Mouse (Mus musculus) liver, postnatal 0 days (tissue): Measurements from ENCODE around the gene Plk1. TPM values are rescaled to one million over a fixed set of nuclear protein-coding genes. Genes with fewer than 3 reads are reported as not detected.

ENCODE experiments used
- ATAC-seq: fragments of 200-750 bp; cut with Nextera tagmentation; 2 replicates; pipeline ENCODE4 v1.8.0; 2017; ENCODE audit warnings: mild to moderate bottlenecking, moderate library complexity
- DNase-seq: peaks from one replicate; pipeline ENCODE4 v3.0.0-alpha.2; 2016
- H3K27ac ChIP-seq: fragments of 300-500 bp; sonication (generic); 2 replicates; pipeline ENCODE4 v1.5.1; 2014; ENCODE audit warnings: antibody characterized with exemption, moderate library complexity, mild to moderate bottlenecking, low read depth
- H3K27me3 ChIP-seq: fragments of 300-500 bp; sonication (generic); 2 replicates; pipeline ENCODE4 v1.6.1; 2014; ENCODE audit warnings: low read length, control low read depth, mixed read lengths; ENCODE audit not compliant: insufficient read depth
- H3K36me3 ChIP-seq: fragments of 300-500 bp; sonication (generic); replicated peaks from 2 replicates; pipeline ENCODE4 v1.6.1; 2014; ENCODE audit warnings: mild to moderate bottlenecking, control low read depth, low read length, moderate library complexity, mixed read lengths; ENCODE audit not compliant: insufficient read depth
- H3K4me1 ChIP-seq: fragments of 300-500 bp; sonication (generic); 2 replicates; pipeline ENCODE4 v1.6.1; 2014; ENCODE audit warnings: antibody characterized with exemption, mild to moderate bottlenecking, control low read depth; ENCODE audit not compliant: insufficient read depth
- H3K4me2 ChIP-seq: fragments of 300-500 bp; sonication (generic); 2 replicates; pipeline ENCODE4 v1.6.1; 2014; ENCODE audit warnings: low read depth, mild to moderate bottlenecking, low read length, moderate library complexity, mixed read lengths
- H3K4me3 ChIP-seq: fragments of 300-500 bp; sonication (generic); 2 replicates; pipeline ENCODE4 v1.5.1; 2014; ENCODE audit warnings: low read depth, low read length
- H3K9ac ChIP-seq: fragments of 300-500 bp; sonication (generic); replicated peaks from 2 replicates; pipeline ENCODE4 v1.6.1; 2014; ENCODE audit warnings: mild to moderate bottlenecking, moderate library complexity
- H3K9me3 ChIP-seq: fragments of 300-500 bp; sonication (generic); 2 replicates; pipeline ENCODE4 v1.6.1; 2016; ENCODE audit warnings: mild to moderate bottlenecking, control low read depth, low read length, mixed read lengths
- CTCF ChIP-seq: sonication (generic); IDR thresholded peaks from 2 replicates; pipeline ENCODE4 v1.5.1; 2016; ENCODE audit warnings: antibody characterized with exemption, low read depth
- EP300 ChIP-seq: IDR thresholded peaks from 2 replicates; pipeline ENCODE4 v1.6.1; 2016; ENCODE audit warnings: antibody characterized with exemption, low read depth, mild to moderate bottlenecking
- WGBS: fragments of 180-500 bp; shearing (Covaris S2); extraction: QIAGEN DNeasy Blood & Tissue Kit; methylation state at CpG from one replicate; pipeline ENCODE4 v1.1.7; 2014; ENCODE audit not compliant: insufficient replicate concordance; 5-methylcytosine and 5-hydroxymethylcytosine counted together
- polyA plus RNA-seq: library from polyadenylated mRNA; unstranded; fragments of >200 nt; fragmentation: Nextera tagmentation; extraction: Ambion mirVana; gene quantifications from 2 replicates; pipeline ENCODE4 v1.2.1, GENCODE M21; 2015

Plk1 gene
- polyA plus RNA-seq, 1 experiment from 2014 or later: 43.4 TPM

DNA sequence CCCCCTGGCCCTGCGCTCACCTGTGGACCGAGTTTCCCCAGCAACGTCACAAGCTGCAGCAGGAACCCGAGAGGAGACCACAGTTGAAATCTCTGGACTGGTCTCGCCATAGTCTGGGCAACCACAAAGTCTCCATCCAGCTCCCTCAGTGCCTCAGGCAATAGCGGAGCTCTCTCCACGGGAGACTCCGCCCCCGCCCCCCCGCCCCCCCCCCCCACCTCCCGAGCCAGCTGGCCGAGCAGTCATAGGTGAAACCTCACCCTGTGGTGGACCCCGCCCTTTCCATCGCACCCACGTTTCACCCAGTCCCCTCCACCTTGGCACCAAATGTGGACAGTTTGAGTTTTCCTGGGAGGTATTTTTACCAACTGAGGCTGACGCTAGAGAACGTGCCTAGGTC is 26.8 kb downstream of the Plk1 start, which contains the start of gene Ern2:
TSS of gene Ern2 (minus strand) at position 165 of the 400 bp plus-strand sequence.
- 28% methylated on average over 14 of the region's 17 CpGs for WGBS
- H3K27ac ChIP-seq: no peak within 1 kb of the TSS
- TF ChIP-seq CTCF (no peak), EP300 (no peak)
- no peak for DNase-seq
- H3K27me3 ChIP-seq: no peaks in the 10 kb centered on the region
- no peak for ATAC-seq
- no peak within 1 kb of the TSS for H3K4me2 ChIP-seq
- H3K9me3 ChIP-seq: no peaks in the 10 kb centered on the region
- no peaks in the 10 kb centered on the region for H3K36me3 ChIP-seq
- H3K4me1 ChIP-seq: no peaks in the 10 kb centered on the region
- H3K4me3 ChIP-seq: no peak within 1 kb of the TSS
- no peak within 1 kb of the TSS for H3K9ac ChIP-seq

DNA sequence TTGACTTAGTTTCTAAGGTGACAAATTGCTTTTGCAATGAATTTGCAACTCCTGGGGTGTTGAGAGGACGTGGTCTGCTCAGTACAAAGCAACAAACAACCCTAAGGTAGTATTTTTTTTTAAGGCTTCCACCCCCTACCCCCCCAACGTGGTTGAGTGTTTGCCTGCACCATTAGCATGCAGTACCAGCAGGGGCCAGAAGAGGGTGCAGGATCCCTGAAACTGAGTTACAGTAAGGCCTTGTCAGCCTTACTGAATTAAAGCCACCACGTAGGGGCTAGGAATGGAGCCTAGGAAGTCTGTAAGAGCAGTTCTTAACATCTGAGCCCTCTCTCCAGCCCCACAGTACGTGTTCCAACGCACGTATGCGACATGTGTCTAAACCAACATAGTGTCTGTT is 30.2 kb downstream of the Plk1 start:
- peak; percentile 79 for DNase-seq
- Histone ChIP-seq H3K9me3 (no peaks in the 10 kb centered on the region), H3K36me3 (no peaks in the 10 kb centered on the region), H3K9ac (no peak overlapping the region), H3K4me3 (no peak overlapping the region), H3K27me3 (no peaks in the 10 kb centered on the region), H3K4me2 (no peak overlapping the region), H3K27ac (no peak overlapping the region), H3K4me1 (no peaks in the 10 kb centered on the region)
- WGBS: 29% methylated on average over 7 of the region's 7 CpGs
- no peak for TF ChIP-seq EP300
- peak; percentile 90 for TF ChIP-seq CTCF
- ATAC-seq: no peak

DNA sequence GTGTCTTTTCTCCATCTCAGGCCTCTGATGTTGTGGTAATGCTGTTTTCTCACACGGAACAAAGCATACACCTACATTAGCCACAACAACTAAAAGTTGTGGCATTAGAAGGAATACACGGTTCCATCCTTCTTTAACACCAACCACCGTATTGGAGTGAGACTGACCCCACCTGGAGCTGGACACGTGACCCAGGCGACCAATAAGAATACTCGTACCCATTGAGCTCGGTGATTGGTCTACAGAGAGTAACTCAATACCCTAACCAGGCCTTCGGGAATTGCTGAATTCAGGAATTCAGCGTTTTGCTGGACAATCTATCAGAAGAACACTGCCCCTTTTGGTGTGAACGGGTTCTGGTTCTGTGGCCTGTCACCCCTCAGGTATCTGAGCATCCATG is 31.9 kb downstream of the Plk1 start:
- Histone ChIP-seq H3K9me3 (no peaks in the 10 kb centered on the region), H3K27ac (no peak overlapping the region), H3K4me2 (no peak overlapping the region), H3K27me3 (no peaks in the 10 kb centered on the region), H3K9ac (no peak overlapping the region), H3K4me1 (no peaks in the 10 kb centered on the region), H3K4me3 (no peak overlapping the region), H3K36me3 (no peaks in the 10 kb centered on the region)
- WGBS: 74% methylated on average over 10 of the region's 10 CpGs
- TF ChIP-seq CTCF (no peak), EP300 (no peak)
- DNase-seq (no peak), ATAC-seq (no peak)

DNA sequence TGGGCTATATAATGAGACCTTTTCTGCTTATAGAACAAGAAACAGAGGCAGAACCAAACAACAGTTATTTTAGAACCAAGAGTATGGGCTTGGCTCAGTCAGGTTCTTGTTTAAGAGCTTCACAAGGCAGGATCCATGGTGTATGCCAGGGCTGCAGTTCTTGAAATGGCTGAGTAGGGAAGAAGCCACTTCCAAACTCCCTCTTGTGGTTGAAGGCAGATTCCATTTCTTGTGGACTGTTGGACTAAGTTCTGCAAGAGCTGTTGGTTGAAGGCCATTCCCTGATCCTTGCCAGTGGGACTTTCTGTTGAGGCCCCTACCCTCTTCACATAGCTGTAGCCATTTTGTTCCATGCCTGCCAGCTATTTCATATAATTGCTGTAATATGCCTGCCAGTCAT is 34.7 kb downstream of the Plk1 start:
- ATAC-seq: no peak

DNA sequence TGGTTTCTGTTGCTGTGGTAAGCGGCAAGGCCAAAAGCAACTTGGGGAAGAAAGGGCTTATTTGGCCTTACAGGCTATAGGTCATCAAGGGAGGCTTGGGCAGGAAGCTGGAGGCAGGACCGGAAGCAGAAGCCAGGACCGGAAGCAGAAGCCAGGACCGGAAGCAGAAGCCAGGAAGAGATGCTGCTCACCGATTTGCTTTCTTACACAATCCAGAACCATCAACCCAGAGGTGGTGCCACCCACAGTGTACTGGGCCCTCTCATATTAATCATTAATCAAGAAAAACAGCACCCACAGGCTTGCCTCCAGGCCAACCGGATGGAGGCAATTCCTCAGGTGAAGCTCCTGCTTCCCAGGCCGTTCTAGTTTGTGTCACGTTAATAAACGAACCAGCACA is 37.5 kb downstream of the Plk1 start:
- H3K4me3 ChIP-seq: no peak overlapping the region
- H3K9me3 ChIP-seq: no peaks in the 10 kb centered on the region
- TF ChIP-seq CTCF (no peak), EP300 (no peak)
- peaks cover 3% of the 10 kb centered on the region; the same call in 1 of the 2 replicates for H3K4me1 ChIP-seq
- ATAC-seq: peak; percentile 91
- no peaks in the 10 kb centered on the region for H3K27me3 ChIP-seq
- 51% methylated on average over 9 of the region's 9 CpGs for WGBS
- DNase-seq: peak; percentile 26
- H3K4me2 ChIP-seq: no peak overlapping the region
- no peaks in the 10 kb centered on the region for H3K36me3 ChIP-seq
- H3K9ac ChIP-seq: no peak overlapping the region
- no peak overlapping the region for H3K27ac ChIP-seq

More for the DNA sequence above, 34.7 kb downstream of the Plk1 start:
- Histone ChIP-seq H3K4me2 (no peak overlapping the region), H3K9ac (no peak overlapping the region), H3K27me3 (no peaks in the 10 kb centered on the region), H3K9me3 (no peaks in the 10 kb centered on the region), H3K36me3 (no peaks in the 10 kb centered on the region), H3K4me3 (no peak overlapping the region), H3K27ac (no peak overlapping the region), H3K4me1 (no peaks in the 10 kb centered on the region)
- peak; percentile 26; the same call in 1 of the 2 replicates for TF ChIP-seq CTCF
- TF ChIP-seq EP300: no peak
- DNase-seq: no peak

DNA sequence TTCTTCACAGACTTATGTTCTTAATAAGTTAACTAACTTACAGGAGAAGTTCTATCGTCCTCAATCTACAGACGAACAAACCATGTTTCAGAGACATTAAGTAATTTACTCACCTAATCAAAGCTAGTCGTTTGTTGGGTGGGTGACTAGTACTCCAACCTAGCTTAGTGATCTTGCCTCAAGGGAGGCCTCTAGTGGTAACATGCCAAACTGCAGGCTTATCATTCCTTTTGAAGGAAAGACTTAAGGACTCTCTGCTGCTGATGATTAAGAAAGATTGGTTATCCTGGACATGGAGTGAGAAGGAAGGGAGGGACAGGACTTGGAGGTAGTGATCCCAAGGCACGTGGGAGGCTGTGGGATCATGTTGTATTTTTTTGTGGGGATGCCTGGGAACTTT is 38.1 kb downstream of the Plk1 start:
- DNase-seq (peak; percentile 59), ATAC-seq (peak; percentile 39)
- 27% methylated on average over 4 of the region's 4 CpGs for WGBS
- Histone ChIP-seq H3K4me1 (peaks cover 3% of the 10 kb centered on the region; the same call in 1 of the 2 replicates), H3K27ac (no peak overlapping the region), H3K9ac (no peak overlapping the region), H3K4me2 (no peak overlapping the region), H3K4me3 (no peak overlapping the region), H3K9me3 (no peaks in the 10 kb centered on the region), H3K36me3 (no peaks in the 10 kb centered on the region), H3K27me3 (no peaks in the 10 kb centered on the region)
- no peak for TF ChIP-seq EP300
- TF ChIP-seq CTCF: peak; percentile 87

DNA sequence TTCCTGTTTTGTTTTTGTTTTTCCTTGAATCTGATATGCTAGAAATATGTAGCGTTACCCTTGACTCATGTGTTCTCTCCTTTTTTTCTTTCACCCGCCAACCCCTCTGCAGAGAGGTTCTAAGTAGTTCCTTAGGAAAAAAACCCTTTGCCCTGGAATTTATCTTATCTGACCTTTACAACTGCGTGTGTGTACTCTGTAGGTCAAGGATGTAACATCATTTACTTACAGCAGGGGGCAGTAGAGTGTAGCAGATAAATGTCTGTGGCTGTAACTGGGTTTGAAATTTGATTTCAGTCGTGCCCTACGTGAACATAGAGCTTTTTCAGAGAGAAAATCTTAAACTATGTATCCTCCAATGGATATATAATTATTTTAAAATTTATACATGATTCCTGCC is 40.1 kb downstream of the Plk1 start:
- H3K4me1 ChIP-seq: peaks cover 3% of the 10 kb centered on the region; the same call in 1 of the 2 replicates
- H3K4me3 ChIP-seq: no peak overlapping the region
- H3K4me2 ChIP-seq: no peak overlapping the region
- H3K9ac ChIP-seq: no peak overlapping the region
- 19% methylated on average over 5 of the region's 5 CpGs for WGBS
- no peaks in the 10 kb centered on the region for H3K9me3 ChIP-seq
- ATAC-seq (no peak), DNase-seq (no peak)
- no peaks in the 10 kb centered on the region for H3K27me3 ChIP-seq
- no peaks in the 10 kb centered on the region for H3K36me3 ChIP-seq
- TF ChIP-seq CTCF (peak; percentile 85), EP300 (no peak)
- no peak overlapping the region for H3K27ac ChIP-seq
